ENCODE assay signal across 7 mouse cellular contexts in genomic region chr6:28422651-28423290, GRCm38 (mm10). TPM values are rescaled to one million over a fixed set of nuclear protein-coding genes. Genes with fewer than 3 reads are reported as not detected.
DNase-seq lines count a peak whose midpoint lies in the region; ATAC-seq lines count a peak whose summit lies in the region.

No protein-coding gene starts in this region.

- no peak for ATAC-seq in lung, embryonic 16.5 days (ENCODE audit: low read depth)
- peak; percentile 17 for ATAC-seq in forebrain, embryonic 11.5 days (replicated peaks; ENCODE audit: low FRiP score)
- ATAC-seq in limb, embryonic 11.5 days (ENCODE audit: insufficient number of reproducible peaks, low FRiP score, low TSS enrichment, low read depth), result peak; percentile 7; the same call in 1 of the 2 replicates
- ATAC-seq in stomach, embryonic 16.5 days (ENCODE audit: insufficient read depth, low FRiP score), result no peak
- no peak for ATAC-seq in megakaryocyte progenitor cell, adult 5-6 weeks (replicated peaks; ENCODE audit: poor library complexity)

- H3K27me3 ChIP-seq in lung, embryonic 16.5 days (ENCODE audit: control insufficient read depth, insufficient read depth, low read depth, low read length), result no peaks in the 10 kb centered on the region
- no peaks in the 10 kb centered on the region for H3K27me3 ChIP-seq in forebrain, embryonic 11.5 days (ENCODE audit: control insufficient read depth, insufficient read depth, low read length)
- H3K27me3 ChIP-seq in limb, embryonic 11.5 days (ENCODE audit: control insufficient read depth, insufficient read depth, low read length), result no peaks in the 10 kb centered on the region
- no peaks in the 10 kb centered on the region for H3K27me3 ChIP-seq in stomach, embryonic 16.5 days (ENCODE audit: control insufficient read depth, insufficient read depth, low read length)

- H3K4me3 ChIP-seq in lung, embryonic 16.5 days (ENCODE audit: low read length), result peak overlapping the region; percentile 89
- H3K4me3 ChIP-seq in forebrain, embryonic 11.5 days (ENCODE audit: low read depth, low read length), result peak overlapping the region; percentile 91; the same call in 1 of the 2 replicates
- no peak overlapping the region for H3K4me3 ChIP-seq in limb, embryonic 11.5 days (ENCODE audit: low read depth, low read length)
- peak overlapping the region; percentile 72 for H3K4me3 ChIP-seq in stomach, embryonic 16.5 days (replicated peaks; ENCODE audit: low read length)

- 65% methylated on average over 15 of the region's 15 CpGs for WGBS in lung, embryonic 16.5 days
- WGBS in forebrain, embryonic 11.5 days, result 72% methylated on average over 15 of the region's 15 CpGs
- WGBS in limb, embryonic 11.5 days, result 75% methylated on average over 15 of the region's 15 CpGs
- WGBS in stomach, embryonic 16.5 days, result 66% methylated on average over 15 of the region's 15 CpGs

- peak overlapping the region; percentile 42 for H3K4me2 ChIP-seq in lung, embryonic 16.5 days (ENCODE audit: low read depth, low read length)
- H3K4me2 ChIP-seq in forebrain, embryonic 11.5 days (ENCODE audit: low read depth, low read length, severe bottlenecking), result no peak overlapping the region
- no peak overlapping the region for H3K4me2 ChIP-seq in limb, embryonic 11.5 days (ENCODE audit: low read depth, severe bottlenecking)
- H3K4me2 ChIP-seq in stomach, embryonic 16.5 days (ENCODE audit: low read depth, low read length), result peak overlapping the region; percentile 41

- DNase-seq in lung, postnatal 4 days, result no peak
- DNase-seq in forebrain, embryonic 11.5 days (ENCODE audit: low spot score), result no peak
- no peak for DNase-seq in limb, embryonic 11.5 days (ENCODE audit: low spot score)
- DNase-seq in embryo, embryonic 11 days, result no peak

- peak overlapping the region; percentile 33; the same call in 1 of the 2 replicates for H3K27ac ChIP-seq in lung, embryonic 16.5 days (ENCODE audit: low read length)
- H3K27ac ChIP-seq in forebrain, embryonic 11.5 days (ENCODE audit: low read depth, low read length), result no peak overlapping the region
- H3K27ac ChIP-seq in limb, embryonic 11.5 days (replicated peaks; ENCODE audit: low read depth, low read length), result no peak overlapping the region
- H3K27ac ChIP-seq in stomach, embryonic 16.5 days (ENCODE audit: low read length), result peak overlapping the region; percentile 77; the same call in 1 of the 2 replicates

- H3K9me3 ChIP-seq in lung, embryonic 16.5 days (ENCODE audit: control insufficient read depth, low read length), result no peaks in the 10 kb centered on the region
- no peaks in the 10 kb centered on the region for H3K9me3 ChIP-seq in forebrain, embryonic 11.5 days (ENCODE audit: control insufficient read depth, low read length)
- no peaks in the 10 kb centered on the region for H3K9me3 ChIP-seq in limb, embryonic 11.5 days (ENCODE audit: control insufficient read depth, low read length)
- H3K9me3 ChIP-seq in stomach, embryonic 16.5 days (replicated peaks; ENCODE audit: control insufficient read depth, low read length), result no peaks in the 10 kb centered on the region

- H3K36me3 ChIP-seq in lung, embryonic 16.5 days (ENCODE audit: control insufficient read depth, insufficient read depth, low read length), result peaks cover 16% of the 10 kb centered on the region
- H3K36me3 ChIP-seq in forebrain, embryonic 11.5 days (ENCODE audit: control insufficient read depth, insufficient read depth, low read length), result peaks cover 7% of the 10 kb centered on the region
- peaks cover 8% of the 10 kb centered on the region; the same call in 1 of the 2 replicates for H3K36me3 ChIP-seq in limb, embryonic 11.5 days (ENCODE audit: control insufficient read depth, insufficient read depth, low read length)
- peaks cover 19% of the 10 kb centered on the region for H3K36me3 ChIP-seq in stomach, embryonic 16.5 days (ENCODE audit: control insufficient read depth, insufficient read depth, low read length)

- peaks cover 30% of the 10 kb centered on the region for H3K4me1 ChIP-seq in lung, embryonic 16.5 days (replicated peaks; ENCODE audit: control insufficient read depth, insufficient read depth, low read length)
- H3K4me1 ChIP-seq in forebrain, embryonic 11.5 days (replicated peaks; ENCODE audit: control insufficient read depth, insufficient read depth, low read length), result peaks cover 14% of the 10 kb centered on the region
- H3K4me1 ChIP-seq in limb, embryonic 11.5 days (ENCODE audit: control insufficient read depth, insufficient read depth, low read length), result peaks cover 9% of the 10 kb centered on the region
- H3K4me1 ChIP-seq in stomach, embryonic 16.5 days (ENCODE audit: control insufficient read depth, insufficient read depth, low read length), result peaks cover 26% of the 10 kb centered on the region

- H3K9ac ChIP-seq in lung, embryonic 16.5 days (ENCODE audit: low read length), result peak overlapping the region; percentile 1; the same call in 1 of the 2 replicates
- no peak overlapping the region; the same call in 1 of the 2 replicates for H3K9ac ChIP-seq in forebrain, embryonic 11.5 days (ENCODE audit: low read length)
- H3K9ac ChIP-seq in limb, embryonic 11.5 days (ENCODE audit: low read length), result no peak overlapping the region
- no peak overlapping the region for H3K9ac ChIP-seq in stomach, embryonic 16.5 days (ENCODE audit: low read length)

RNA-seq across cellular contexts. Expression of gene Arf5, which starts 0.6 kb away (rescaled TPM):
- polyA plus RNA-seq in lung, embryonic 16.5 days (2015; fragmentation: Nextera tagmentation; extraction: Ambion mirVana), result 342 and 379 TPM in 2 replicates
- polyA plus RNA-seq in forebrain, embryonic 11.5 days (2014; fragmentation: Nextera tagmentation; extraction: Ambion mirVana), result 301 and 329 TPM in 2 replicates
- 302 and 320 TPM in 2 replicates for polyA plus RNA-seq in limb, embryonic 11.5 days (2014; fragmentation: Nextera tagmentation; extraction: Ambion mirVana)
- polyA plus RNA-seq in stomach, embryonic 16.5 days (2015; fragmentation: Nextera tagmentation; extraction: Ambion mirVana), result 279 and 286 TPM in 2 replicates
- total RNA-seq in megakaryocyte progenitor cell, adult 5-6 weeks (2015), result 45.1 and 45.5 TPM in 2 replicates
- 44.2 and 45.2 TPM in 2 replicates for total RNA-seq in megakaryocyte progenitor cell, adult 5-6 weeks (2017)

RNA-seq across cellular contexts. Expression of gene Fscn3, which starts 4.8 kb away (rescaled TPM):
- polyA plus RNA-seq in lung, embryonic 16.5 days (2015; fragmentation: Nextera tagmentation; extraction: Ambion mirVana), result 0.08 TPM in 1 of 2 replicates, not detected in the other
- not detected in 2 replicates for polyA plus RNA-seq in forebrain, embryonic 11.5 days (2014; fragmentation: Nextera tagmentation; extraction: Ambion mirVana)
- polyA plus RNA-seq in limb, embryonic 11.5 days (2014; fragmentation: Nextera tagmentation; extraction: Ambion mirVana), result not detected in 2 replicates
- polyA plus RNA-seq in stomach, embryonic 16.5 days (2015; fragmentation: Nextera tagmentation; extraction: Ambion mirVana), result 0.13 TPM in 1 of 2 replicates, not detected in the other
- not detected in 2 replicates for total RNA-seq in megakaryocyte progenitor cell, adult 5-6 weeks (2015)
- total RNA-seq in megakaryocyte progenitor cell, adult 5-6 weeks (2017), result not detected in 2 replicates

RNA-seq across cellular contexts. Expression of gene Gcc1, which starts 5.4 kb away (rescaled TPM):
- polyA plus RNA-seq in lung, embryonic 16.5 days (2015; fragmentation: Nextera tagmentation; extraction: Ambion mirVana), result 11.3 and 12.3 TPM in 2 replicates
- 9.3 and 10.4 TPM in 2 replicates for polyA plus RNA-seq in forebrain, embryonic 11.5 days (2014; fragmentation: Nextera tagmentation; extraction: Ambion mirVana)
- polyA plus RNA-seq in limb, embryonic 11.5 days (2014; fragmentation: Nextera tagmentation; extraction: Ambion mirVana), result 7.3 and 8.0 TPM in 2 replicates
- polyA plus RNA-seq in stomach, embryonic 16.5 days (2015; fragmentation: Nextera tagmentation; extraction: Ambion mirVana), result 10.0 and 13.5 TPM in 2 replicates
- 4.0 and 4.4 TPM in 2 replicates for total RNA-seq in megakaryocyte progenitor cell, adult 5-6 weeks (2015)
- total RNA-seq in megakaryocyte progenitor cell, adult 5-6 weeks (2017), result 9.5 and 10.2 TPM in 2 replicates

RNA-seq across cellular contexts. Expression of gene Zfp800, which starts 25.0 kb away (rescaled TPM):
- polyA plus RNA-seq in lung, embryonic 16.5 days (2015; fragmentation: Nextera tagmentation; extraction: Ambion mirVana), result 18.0 and 18.9 TPM in 2 replicates
- polyA plus RNA-seq in forebrain, embryonic 11.5 days (2014; fragmentation: Nextera tagmentation; extraction: Ambion mirVana), result 23.9 and 26.0 TPM in 2 replicates
- polyA plus RNA-seq in limb, embryonic 11.5 days (2014; fragmentation: Nextera tagmentation; extraction: Ambion mirVana), result 12.5 and 14.6 TPM in 2 replicates
- polyA plus RNA-seq in stomach, embryonic 16.5 days (2015; fragmentation: Nextera tagmentation; extraction: Ambion mirVana), result 15.2 and 17.6 TPM in 2 replicates
- total RNA-seq in megakaryocyte progenitor cell, adult 5-6 weeks (2015), result 63.6 and 64.3 TPM in 2 replicates
- total RNA-seq in megakaryocyte progenitor cell, adult 5-6 weeks (2017), result 57.3 and 65.0 TPM in 2 replicates

RNA-seq across cellular contexts. Expression of gene Pax4, which starts 26.4 kb away (rescaled TPM):
- not detected in 2 replicates for polyA plus RNA-seq in lung, embryonic 16.5 days (2015; fragmentation: Nextera tagmentation; extraction: Ambion mirVana)
- not detected in 2 replicates for polyA plus RNA-seq in forebrain, embryonic 11.5 days (2014; fragmentation: Nextera tagmentation; extraction: Ambion mirVana)
- polyA plus RNA-seq in limb, embryonic 11.5 days (2014; fragmentation: Nextera tagmentation; extraction: Ambion mirVana), result not detected in 2 replicates
- polyA plus RNA-seq in stomach, embryonic 16.5 days (2015; fragmentation: Nextera tagmentation; extraction: Ambion mirVana), result 1.1 and 1.2 TPM in 2 replicates
- total RNA-seq in megakaryocyte progenitor cell, adult 5-6 weeks (2015), result not detected in 2 replicates
- total RNA-seq in megakaryocyte progenitor cell, adult 5-6 weeks (2017), result not detected in 2 replicates

Comparison
In these comparisons a context has a peak if more than half of its experiments do, and no peak if none do; other contexts are left out.
1. ATAC-seq: peak in forebrain, embryonic 11.5 days (single experiment) and limb, embryonic 11.5 days (single experiment); none in lung, embryonic 16.5 days (single experiment), stomach, embryonic 16.5 days (single experiment) and megakaryocyte progenitor cell, adult 5-6 weeks (single experiment).
2. H3K27ac ChIP-seq: peak in lung, embryonic 16.5 days (single experiment) and stomach, embryonic 16.5 days (single experiment); none in forebrain, embryonic 11.5 days (single experiment) and limb, embryonic 11.5 days (single experiment).
3. H3K4me2 ChIP-seq: peak in lung, embryonic 16.5 days (single experiment) and stomach, embryonic 16.5 days (single experiment); none in forebrain, embryonic 11.5 days (single experiment) and limb, embryonic 11.5 days (single experiment).